Mouse (Mus musculus): ENCODE results near the gene Pgm2l1.

DNA sequence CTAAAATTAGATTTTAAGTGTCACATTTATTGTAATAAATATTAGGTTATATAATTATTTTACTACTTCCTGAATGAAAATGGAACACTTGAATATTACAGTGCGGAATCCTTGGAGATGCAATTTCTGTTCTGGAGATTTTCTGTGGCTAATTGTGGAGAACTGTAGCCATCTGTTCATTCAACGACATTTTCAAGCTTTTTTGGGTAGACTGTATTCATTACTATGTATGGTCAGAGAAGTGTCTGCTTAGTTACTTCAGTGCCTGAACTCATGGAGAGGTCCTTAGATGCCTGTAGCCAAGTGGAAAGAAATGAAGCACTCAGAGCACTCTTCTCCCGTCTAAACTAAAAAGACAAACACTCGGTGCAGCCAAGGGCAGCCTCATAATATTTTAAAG is 12.9 kb upstream of the Pgm2l1 start:
- TF ChIP-seq CTCF (IDR thresholded peaks at IDR 0.05; ENCODE audit: borderline replicate concordance, insufficient read depth, low read depth, low read length) (no peak), POLR2A (IDR thresholded peaks at IDR 0.05; ENCODE audit: borderline replicate concordance, insufficient read depth, low read length) (no peak)
